Mouse (Mus musculus) common myeloid progenitor, adult 5-6 weeks (primary cell): ENCODE measurements around the gene Atad2b. TPM values are rescaled to one million over a fixed set of nuclear protein-coding genes. Genes with fewer than 3 reads are reported as not detected.

ENCODE experiments used
- ATAC-seq: replicated peaks from 2 replicates; pipeline ENCODE4 v1.8.0; 2016; ENCODE audit warnings: low read depth, mild to moderate bottlenecking, moderate TSS enrichment, inconsistent platforms; ENCODE audit not compliant: poor library complexity, severe bottlenecking
- total RNA-seq: library from RNA; stranded (forward); fragments of 200-1000, 187-1606 nt; gene quantifications from 2 replicates; pipeline ENCODE4 v1.2.3, GENCODE M21; 2017

Atad2b gene
- total RNA-seq, 1 experiment from 2014 or later, result 51.2 TPM

DNA sequence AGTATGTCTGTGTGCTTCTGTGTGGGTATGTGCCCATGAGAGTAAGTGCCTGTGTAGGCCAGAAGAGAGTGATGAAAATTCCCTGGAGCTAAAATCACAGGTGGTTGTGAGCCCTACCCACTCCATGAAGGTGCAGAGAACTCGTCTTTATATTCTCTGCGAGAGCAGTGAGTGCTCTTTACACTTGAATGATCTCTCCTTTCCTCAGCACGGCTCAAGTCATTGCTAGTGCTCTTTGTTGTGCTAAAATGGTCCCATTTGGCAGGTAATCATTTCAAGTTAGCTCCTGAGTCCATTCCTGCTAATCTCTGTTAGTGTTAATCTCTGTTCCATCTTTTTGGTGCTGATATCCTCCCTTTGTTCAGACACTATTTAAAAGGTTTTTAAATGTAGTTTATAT is 150.4 kb downstream of the Atad2b start:
- no peak for ATAC-seq

DNA sequence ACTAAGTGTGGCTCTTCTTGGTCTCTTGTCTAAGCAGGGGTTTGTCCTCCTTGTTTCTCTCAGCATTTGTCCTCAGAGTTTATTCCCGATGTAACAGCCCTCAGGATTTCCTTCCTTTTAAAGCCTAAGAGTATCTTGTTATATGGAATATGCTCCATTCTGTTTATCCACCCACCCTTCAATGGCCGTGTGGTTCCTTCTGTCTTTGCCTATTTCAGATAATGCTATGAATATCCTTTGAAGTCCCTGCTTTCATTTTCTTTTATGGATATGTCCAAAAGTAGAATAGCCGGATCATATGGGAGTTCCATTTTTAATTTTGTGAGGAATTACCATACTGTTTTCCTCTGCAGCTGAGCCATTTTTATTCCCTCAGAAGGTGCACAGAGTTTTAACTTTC is 153.0 kb downstream of the Atad2b start:
- ATAC-seq, result no peak

DNA sequence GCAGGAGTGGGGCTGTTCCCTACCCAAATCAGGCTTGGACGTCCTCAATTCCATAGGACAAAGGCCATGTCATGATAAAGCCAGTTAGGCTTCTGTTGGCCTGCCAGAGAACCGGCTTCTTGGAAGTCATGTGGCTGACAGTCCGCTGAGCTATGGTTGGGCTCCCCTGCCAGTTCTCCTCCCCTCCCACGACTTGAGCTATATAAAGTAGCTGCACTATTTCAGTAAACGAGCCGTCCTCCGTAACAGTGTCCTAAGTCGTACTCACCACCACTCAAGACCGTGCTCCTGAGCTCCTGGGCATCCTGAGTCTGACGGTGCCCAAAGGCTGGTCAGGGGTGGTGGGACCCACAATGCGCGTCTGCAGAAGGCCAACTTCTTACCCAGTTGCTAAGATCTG is 156.0 kb downstream of the Atad2b start:
- no peak for ATAC-seq

GRCm38 (mm10) chr12:5081480-5081879 is 164.3 kb downstream of the Atad2b start:
- ATAC-seq, result no peak

DNA sequence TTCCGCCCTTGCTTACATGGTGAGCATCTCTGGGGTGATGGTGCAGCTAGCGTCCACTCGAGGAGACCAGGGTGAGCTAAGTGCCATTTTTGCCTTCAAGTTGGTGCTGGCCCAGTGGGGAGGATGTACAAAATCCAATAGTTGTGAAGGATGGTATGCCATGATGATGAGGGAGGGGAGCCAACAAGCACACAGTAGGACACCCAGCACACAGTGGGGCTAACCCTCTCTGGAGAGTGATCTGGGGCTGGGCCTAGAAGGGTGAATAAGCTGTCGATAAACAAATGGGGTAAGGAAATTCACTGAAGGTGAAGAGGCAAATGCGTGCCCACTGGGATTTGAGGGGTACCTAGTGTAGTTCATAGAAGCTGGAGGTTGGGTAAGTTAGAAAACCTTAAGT is 167.6 kb downstream of the Atad2b start:
- no peak for ATAC-seq

- ATAC-seq, result no peak
Observed at GRCm38 (mm10) chr12:5087787-5088519, 170.8 kb downstream of the Atad2b start.

DNA sequence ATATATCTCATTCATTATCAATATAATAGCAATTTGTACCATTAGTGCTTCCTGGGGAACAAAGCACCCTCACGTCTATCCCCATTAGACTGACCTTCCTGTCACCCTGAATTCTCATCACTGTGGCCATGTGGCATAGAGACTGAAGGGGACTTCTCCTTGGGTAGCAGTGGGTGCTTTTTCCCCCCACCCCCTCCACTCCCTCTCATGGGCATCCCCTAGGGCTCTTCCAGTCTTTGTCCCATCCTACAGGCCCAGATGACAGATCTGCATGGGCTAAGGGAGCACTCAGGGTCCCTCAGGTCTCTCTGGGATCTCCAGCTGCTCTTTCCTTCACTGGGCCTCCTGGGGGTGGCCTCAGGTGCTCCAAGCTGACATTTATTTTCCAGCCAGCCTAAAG is 171.5 kb downstream of the Atad2b start:
- ATAC-seq, result no peak

Other genes with a start within 250 kb of the Atad2b start
- gene Fam228a, start 178.9 kb upstream of the Atad2b start, total RNA-seq, result 0.59 and 0.63 TPM in 2 replicates
- 1.2 and 7.0 TPM in 2 replicates for gene Pfn4, start 148.3 kb upstream of the Atad2b start, total RNA-seq
- 2.7 and 10.2 TPM in 2 replicates for gene Fam228b, start 148.1 kb upstream of the Atad2b start, total RNA-seq
- 174 and 177 TPM in 2 replicates for gene Sf3b6, start 99.8 kb upstream of the Atad2b start, total RNA-seq
- 2.8 and 8.4 TPM in 2 replicates for gene Fkbp1b, start 75.8 kb upstream of the Atad2b start, total RNA-seq
- 6.9 TPM in 2 replicates for gene Wdcp, start 74.0 kb upstream of the Atad2b start, total RNA-seq
- 65.2 and 78.7 TPM in 2 replicates for gene Mfsd2b, start 43.0 kb upstream of the Atad2b start, total RNA-seq
- 45.1 and 78.5 TPM in 2 replicates for gene Ubxn2a, start 9.6 kb upstream of the Atad2b start, total RNA-seq